Mouse (Mus musculus): ENCODE data around the gene Axin2.

DNA sequence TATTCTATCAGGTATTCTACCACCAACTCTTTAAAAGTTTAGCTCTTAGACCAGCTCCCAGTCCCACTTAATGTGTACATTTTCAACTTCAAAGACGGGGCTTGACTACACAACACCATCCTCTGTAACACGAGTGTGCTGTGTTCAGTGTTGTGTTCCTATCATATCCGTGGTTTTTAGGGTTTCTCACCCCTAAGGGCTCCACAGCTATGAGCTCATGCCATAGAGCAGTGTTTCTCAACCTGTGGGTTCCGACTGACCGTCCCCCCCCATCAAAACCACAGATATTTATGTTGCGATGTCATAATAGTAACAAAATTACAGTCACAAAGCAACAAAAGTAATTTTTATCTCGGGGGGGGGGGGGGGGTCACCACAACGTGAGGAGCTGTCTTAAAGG, 34.1 kb upstream of the Axin2 start:
- no peak for TF ChIP-seq POLR2A (IDR thresholded peaks at IDR 0.05; ENCODE audit: borderline replicate concordance, low read depth, low read length)
- TF ChIP-seq CTCF (IDR thresholded peaks at IDR 0.05; ENCODE audit: low read depth, low read length) = no peak
